Mouse (Mus musculus) 3134 (cell line): ENCODE measurements around the gene March10.
A peak's percentile ranks its signal among the peaks of the same experiment; 100 is the strongest.

Experiments
- DNase-seq: peaks from one replicate; pipeline ENCODE4 v3.0.0-alpha.2; 2011; ENCODE audit warnings: low spot score; ENCODE audit not compliant: insufficient read length; ENCODE audit errors: extremely low read depth

Gene March10

DNA sequence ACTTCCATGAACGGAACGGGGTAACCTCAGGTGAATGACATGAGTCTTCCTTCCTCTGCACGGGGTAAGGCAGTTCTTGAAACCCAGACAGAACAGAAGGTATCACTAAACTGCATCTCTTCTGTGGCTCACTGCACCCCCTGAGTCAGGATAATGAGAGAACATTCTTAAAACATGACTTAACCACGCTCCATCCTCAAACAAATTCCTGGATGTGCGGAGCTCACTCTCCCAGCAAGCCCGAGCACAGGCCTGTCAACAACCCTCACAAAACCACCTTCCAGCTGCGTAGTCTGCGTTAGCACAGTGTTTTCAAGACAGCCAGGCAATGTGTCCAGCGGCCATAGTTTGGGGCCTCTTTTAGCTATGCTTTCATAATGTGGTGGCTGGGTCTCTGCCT lies 10.7 kb upstream of the March10 start:
- DNase-seq = peak; percentile 32

DNA sequence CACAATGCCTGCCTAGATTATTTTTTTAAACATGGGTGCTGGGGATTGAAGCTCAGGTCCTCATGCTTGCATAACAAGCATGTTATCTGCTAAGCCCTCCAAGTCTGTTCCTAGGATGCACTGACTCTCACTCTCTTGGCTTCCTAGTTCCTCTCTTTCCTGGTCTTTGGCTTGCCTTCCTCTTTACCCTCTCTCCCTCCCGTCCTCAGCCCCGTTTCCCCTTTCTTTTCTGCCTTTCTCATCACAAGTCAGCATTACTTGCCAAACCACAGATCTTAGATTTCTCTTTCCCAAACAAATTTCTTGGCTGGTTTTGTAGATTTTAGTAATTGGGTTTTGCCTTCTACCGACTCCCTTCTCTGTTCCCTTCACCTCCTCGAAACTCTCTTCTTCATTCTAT lies 10.2 kb upstream of the March10 start:
- DNase-seq = peak; percentile 27

DNA sequence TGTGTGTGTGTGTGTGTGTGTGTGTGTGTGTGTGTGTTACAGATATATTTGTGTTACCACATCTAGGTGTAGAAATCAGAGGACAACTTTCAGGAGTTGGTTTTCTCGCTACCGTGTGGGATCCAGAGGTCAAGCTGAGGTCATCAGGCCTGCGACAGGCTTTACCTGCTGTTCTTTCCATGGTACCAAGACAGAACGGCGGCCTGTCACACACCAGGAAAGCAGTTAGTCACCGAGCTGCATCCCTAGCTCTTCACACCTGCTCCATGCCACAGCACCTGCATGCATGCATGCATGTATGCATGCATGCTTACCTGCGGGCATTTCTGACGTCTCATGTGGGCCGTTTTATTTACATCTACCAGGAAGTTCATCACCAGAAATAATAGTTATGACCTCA lies 9.0 kb upstream of the March10 start:
- DNase-seq = no peak

DNA sequence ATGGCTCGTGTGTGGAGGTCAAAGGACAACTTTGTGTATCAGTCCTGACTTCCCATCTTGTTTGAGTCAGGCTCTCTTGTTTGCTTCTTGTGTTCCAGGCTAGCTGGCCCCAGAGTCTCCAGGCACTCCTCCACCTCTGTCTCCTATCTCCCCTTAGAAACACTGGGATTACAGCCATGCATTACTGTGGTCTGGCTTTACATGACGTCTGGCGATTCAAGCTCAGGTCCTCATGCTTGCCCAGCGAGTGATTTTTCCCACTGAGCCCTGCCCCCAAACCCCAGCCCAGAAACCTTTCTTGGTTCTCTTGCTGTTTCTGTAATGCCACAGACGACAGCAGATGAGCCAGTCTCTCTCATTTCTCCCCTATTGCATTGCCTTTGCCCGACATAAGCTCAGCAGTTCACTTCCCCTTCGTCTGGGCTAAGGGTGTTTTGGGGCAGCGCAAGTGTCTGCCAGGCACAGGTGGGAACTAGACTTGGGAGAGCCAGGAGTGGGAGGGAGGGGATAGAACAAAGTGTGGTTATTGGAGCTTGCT lies 8.0 kb upstream of the March10 start:
- DNase-seq = no peak

DNA sequence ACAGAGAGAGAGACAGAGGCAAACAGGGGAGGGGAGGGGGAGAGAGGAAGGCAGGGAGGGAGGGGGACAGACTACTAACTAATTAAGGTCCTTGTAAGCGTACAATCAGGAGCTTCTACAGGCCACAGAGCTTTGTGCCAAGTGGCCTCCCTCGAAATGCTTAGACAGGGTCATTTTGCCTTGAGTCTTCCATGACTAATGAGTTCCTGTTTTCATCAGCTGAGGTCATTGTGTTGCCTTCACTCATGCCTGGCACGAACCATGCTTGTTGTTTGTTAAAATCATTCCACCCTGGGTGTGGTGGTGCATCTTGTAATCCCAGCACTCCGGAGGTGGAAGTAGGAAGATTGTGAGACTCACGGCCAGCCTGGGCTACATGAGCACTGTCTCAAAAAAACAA lies 3.4 kb upstream of the March10 start:
- no peak for DNase-seq

DNA sequence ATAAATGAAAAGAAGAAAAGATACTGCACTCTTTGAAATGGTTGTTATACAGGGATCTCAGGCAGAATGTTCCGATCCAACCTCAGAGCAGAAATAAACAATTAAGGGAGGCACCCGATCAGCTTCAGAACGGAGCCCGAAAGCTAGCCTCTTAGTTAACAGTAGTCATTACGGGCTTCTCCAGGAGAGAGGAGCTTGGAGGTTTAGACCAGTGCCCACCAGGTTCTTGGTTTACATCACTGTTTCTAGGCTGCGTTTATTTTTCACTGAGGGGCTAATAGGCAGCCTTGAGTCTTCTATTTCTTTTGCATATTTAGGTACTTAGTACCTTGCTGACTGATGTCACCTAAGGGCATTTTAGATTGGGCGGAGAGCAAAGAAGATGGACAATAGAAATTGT lies 506 bp upstream of the March10 start:
- no peak for DNase-seq

DNA sequence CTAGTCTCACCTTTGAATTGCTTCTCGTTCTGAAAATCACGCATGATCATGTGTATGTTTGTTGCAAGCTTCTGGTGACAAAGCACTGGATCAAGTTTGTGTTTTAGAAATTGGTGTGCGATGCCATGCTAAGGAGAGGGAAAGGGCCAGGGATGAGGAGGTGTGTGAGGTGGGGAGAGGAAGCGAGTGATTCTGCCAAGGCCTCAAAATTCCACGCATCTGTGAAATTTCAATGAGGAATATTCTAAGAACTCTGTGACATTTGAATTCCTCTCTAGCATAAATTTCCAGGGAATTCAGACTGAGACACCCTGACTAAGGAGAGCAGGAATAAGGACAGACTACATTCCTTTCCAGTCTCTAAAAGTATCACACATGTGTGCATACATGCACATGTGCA lies 1.4 kb downstream of the March10 start:
- DNase-seq = no peak

DNA sequence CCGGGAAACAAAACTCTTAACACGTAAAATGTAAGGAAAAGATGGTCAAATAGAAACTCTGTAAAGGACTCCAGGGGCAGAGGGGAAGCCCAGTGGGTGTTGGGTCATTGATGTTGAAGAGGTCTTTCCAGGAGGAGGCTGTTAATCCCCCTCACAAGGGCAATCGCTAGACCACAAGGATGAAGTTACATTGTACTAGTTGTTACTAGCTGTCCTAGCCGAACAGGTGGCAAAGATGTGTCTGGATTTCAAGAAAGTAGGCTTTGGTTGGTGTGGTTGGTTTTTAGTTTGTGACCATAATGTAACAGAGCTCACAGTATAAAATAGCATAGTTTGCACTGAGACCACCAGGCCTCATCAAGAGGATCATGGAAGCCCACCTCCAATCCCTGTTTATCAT lies 3.5 kb downstream of the March10 start:
- no peak for DNase-seq

DNA sequence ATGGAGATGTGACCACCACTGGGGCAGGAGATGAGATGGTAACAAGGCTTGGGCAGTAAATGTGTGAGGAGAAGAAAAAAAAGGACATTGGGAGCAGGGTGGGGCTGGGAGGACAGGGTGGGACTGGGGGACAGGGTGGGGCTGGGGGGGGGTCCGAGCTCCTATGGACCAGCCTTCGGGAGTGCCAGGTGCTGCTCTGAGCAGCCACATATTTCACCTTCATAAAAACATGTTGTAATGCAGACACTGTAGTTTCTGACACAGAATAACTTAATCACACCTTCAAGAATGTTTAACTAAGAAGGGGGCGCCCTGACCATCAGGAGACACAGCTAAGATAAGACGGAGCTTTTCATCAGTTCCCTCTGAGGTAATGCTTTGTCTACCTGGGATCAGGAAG lies 4.0 kb downstream of the March10 start:
- no peak for DNase-seq

DNA sequence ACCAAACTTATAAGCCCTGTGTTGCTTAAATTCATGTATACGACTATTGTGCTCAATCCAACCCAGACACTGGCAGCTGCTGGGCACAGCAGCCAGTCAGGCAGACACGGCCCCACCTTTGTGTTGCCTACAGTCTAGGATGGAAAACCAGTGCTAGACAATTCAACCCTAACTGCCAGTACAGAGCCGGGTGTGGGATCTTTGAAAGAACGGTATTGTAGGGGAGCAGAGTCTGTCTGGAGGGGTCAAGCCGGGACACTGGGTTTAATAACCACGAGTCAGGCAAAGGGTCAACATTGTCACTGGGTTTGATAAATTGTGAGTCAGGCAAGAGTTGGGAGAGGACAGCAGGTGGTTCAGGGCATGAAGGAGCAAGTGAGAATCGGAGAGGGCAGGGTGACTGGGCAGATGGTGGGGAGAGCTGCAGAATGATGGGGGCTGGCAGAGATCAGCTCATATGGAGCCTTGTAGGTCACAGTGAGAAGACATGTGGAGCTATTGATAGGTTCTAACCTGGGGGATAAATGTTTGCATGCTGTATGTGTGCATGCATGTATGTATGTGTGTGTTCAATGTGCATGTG lies 4.9 kb downstream of the March10 start:
- DNase-seq = no peak

DNA sequence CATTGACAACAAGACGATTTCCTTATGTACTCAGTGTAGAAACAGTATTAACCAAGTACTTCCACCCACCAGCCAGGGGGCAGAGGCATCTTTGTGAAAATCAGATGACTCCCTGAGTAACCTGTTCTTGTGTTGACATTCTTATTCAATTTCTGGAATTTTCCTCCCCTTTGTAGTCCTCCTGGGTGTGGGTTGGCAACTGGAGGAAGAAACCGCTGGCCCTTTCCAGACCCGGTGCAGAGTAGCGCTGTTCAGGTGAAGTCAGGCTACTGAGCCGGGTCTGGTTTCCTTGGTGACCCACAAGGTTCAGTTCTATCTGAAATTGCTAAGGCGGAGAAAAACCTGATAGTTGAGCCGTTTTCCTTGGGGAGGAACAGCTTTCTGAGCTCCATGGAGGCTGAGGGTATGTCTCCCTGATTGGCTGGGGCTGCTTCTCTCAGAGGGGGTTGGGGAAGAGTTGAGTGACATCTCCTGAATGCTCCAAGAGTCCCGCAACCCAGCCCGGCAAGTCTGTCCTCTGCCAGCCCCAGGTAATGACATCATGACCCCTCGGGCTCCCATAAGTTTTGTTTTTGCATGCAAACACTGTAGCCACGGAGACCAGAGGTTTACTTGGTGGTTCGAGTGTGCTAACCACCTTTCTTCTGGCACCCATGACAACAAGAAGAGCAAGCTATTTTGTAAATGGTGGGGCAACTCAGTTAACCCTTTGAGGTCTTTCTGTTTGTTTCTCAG lies 6.8 kb downstream of the March10 start:
- no peak for DNase-seq

DNA sequence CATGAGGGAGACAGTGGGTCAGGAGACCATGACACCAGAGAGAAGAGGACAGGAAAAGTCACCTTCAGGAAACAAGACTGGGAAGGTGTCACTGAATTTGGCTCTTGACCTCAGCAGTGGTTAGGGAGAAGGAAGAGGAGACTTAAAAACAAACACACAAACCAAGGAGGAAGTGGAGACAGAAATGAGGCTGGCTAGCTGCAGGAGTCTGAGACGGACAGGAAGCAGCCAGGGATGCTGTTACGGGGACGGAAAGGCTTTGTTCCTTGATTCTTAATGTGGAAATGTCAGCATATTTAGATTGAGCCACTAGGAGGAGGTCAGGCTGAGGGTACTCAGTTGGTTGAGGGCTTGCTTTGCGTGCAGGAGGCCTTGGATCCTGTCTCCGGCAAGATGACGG lies 8.9 kb downstream of the March10 start:
- no peak for DNase-seq

DNA sequence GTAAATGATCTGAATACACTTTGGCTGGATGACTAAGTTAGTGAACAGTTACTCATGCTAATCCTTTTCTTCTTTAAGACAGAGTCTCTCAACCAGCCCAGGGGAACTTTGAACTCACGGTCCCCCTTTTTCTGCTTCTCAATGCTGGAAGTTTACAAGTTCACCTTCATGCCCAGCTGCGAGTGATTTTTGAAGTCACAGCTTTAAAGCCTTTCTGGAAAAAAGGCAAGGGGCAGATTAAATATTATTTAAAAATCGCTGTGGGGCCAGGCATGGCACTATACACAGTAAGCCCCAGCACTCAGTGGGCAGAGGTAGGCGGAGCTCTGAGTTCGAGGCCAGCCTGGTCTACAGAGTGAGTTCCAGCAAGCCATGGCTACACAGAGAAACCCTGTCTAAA lies 10.3 kb downstream of the March10 start:
- no peak for DNase-seq

DNA sequence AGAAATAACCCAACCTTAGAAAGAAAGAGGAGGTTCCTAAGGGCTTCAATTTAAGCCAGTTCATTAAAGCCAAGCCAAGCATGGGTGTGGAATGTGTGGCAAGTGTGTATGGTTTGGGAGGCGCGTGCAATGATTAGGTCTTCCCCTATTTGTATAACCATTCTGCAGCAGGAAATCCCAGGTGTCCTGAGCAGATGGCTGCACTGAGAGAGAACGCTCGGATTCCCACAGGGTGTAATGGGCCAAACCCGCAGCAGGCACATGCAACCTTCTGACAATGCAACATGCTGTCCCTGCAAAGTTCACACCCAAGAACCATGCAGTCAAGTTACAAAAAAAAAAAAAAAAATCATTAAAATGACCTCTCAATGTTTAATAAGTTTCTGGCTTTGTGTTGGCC lies 10.8 kb downstream of the March10 start:
- DNase-seq = no peak

DNA sequence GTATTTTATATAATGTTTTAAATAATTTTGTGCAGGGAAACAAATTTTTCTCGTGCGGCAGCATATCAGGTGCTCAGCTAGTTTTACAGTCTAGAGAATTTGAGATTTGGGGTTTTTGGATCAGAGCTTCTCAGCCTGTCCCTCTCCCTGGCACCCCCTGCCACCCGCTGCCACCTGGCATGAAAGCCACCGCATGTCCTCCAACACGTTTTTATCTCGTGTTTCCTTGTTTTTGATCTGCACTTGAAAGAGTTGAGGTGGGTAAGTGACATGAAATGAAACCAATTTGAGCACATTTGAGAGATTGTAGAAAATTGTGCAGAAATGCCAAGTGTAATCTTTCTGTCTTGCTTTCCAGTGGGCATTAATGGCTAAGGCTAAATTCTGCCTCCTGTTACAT lies 11.6 kb downstream of the March10 start:
- no peak for DNase-seq

DNA sequence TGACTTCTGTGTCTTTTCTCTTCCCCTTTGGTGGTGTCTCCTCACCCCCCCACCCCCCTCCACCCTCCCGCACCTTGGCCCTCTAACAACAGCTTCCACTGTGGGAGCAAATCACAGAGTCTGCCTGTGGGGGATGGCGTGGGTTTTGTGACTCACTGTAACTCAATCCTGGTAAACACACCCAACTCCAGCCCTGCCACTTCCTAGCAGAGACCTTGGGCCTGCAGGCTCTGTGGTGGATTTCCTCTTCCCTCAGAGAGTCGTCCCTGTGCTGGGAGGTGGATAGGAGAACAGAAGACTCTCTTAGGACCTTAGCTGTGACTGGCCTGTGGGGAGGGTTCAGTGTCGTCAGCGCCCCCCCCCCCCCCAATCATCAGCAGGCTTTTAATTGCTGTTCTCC lies 13.0 kb downstream of the March10 start:
- peak; percentile 48 for DNase-seq

DNA sequence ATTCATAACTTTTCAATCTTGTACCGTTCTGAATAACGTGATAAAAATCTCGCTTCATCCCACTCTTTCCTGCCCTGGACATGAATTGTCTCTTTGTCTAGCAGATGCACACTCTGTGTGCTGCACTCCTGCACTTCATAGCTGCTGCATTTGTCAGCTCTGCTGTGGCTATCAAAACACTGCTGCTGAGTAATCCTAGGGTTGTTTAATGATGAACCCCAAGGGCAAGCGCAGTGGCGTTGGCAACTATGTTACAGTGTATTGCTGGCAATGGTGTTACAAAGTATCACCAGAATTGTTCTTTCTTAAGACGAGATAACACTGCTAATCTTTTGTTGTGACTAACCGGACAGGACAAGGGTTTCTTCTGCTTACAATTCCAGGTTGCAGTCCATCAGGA lies 16.7 kb downstream of the March10 start:
- DNase-seq = peak; percentile 48

DNA sequence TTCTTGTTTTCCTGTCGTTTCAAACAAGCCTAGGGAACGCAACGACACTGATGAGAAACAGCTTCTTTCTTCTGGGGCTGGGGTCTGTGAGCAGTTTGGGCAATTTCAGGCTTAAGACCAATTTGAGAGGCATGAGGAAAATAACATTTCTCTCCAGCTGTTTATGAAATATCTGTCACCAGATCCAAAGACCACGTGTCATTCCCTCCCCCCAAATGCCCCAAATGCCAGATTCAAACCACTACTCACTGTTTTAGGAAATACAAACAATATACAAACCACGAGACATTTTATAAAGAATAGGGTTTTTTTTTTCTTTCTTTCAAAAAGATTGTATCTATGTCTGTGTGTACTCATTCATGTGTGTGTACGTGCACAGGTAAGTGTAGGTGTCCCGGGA lies 17.6 kb downstream of the March10 start:
- no peak for DNase-seq

DNA sequence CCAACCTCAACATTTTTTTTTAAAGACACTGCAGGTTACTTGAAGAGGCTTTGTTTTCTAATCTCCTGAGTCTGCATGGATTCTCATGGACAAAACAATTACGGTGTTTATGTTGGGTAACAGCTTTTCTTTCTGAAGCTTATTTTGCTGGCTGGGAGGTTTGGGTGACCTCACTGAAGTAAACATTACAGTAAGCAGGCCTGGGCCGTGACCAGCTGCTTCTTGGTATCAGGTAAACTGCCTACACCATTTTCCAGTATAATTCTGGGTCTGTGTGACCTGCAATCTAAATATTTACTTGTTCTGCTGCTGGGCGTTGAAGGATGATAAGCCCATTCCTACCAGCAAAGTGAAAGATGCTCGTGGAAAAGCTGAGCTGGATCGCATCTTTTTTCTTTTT lies 30.1 kb downstream of the March10 start:
- no peak for DNase-seq

DNA sequence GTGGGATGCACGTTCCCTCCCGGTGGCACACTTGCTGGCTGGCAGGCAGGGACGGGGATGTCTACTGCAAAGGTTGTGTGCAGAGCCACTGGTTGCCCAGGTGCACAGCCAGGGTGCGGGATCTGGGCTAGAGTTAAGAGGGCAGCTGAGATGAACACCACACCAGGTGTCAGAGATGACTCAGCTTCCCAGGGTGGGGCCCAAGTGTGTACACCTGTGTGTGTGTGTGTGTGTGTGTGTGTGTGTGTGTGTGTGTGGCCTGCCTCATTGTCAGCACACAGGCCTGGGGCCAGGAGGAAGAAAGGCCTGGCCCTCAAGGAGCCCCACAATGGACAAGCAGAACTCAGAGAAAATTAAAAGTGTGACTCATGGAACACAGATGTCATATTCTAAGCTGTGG lies 31.9 kb downstream of the March10 start:
- no peak for DNase-seq

DNA sequence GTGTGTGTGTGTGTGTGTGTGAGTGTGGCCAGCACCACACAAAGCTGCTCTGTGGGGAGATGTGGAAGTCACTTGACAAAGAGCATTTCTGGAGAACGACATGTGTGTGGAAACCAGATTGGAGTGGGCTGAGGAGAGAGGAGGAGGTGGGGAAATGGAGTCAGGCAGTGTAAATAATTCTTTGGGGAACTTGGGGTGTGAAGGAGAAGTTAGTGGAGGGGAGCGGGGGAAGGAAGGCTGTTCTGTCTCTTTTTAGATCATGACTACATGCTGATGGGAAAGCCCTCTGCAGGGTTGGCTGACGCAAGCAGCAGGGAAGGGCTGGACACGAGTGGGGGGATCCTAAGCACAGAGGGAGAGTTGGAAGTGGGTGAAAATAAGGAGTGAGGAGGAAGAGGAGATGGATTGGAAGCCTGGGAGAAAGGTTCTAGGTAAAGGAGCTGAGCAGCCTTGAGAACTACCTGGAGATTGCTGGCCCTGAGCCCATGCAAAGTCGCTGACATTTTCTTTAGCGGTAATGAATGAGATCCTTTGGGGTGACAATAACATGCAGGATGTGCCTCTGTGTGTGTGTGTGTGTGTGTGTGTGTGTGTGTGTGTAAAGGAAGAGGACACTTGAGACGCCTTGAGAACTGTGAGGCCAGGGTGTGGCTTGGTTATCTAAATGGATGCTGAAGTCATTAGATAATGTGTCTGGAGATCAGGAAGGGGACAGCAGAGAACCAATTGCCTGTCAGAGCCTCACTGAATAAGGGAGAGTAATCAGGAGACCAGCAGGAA lies 35.7 kb downstream of the March10 start:
- no peak for DNase-seq

DNA sequence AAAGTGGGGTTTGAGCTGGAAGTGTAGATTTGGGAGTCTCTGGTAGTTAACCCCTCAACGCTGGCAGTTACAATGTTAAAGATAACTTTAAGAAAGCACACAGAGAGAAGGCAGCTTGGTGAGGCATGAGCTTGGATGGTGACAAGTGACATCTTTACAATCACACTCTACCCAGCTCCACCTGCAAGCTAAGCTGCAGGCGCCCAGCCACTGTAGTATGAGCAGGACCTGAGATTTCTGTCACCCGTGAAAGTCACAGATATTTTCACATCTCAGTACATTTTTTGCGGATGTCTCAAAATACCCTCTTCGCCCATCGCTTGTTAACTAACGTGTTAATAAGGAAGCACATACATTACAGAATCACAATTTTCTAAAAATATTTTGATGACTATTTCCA lies 36.6 kb downstream of the March10 start:
- no peak for DNase-seq
